Mouse (Mus musculus): ENCODE data around the gene Uba3. TPM values are rescaled to one million over a fixed set of nuclear protein-coding genes. Genes with fewer than 3 reads are reported as not detected.

Gene Uba3
- polyA plus RNA-seq, 1 experiment from 2014 or later, result 60.5 TPM

Other genes with a start within 250 kb of the Uba3 start
- not detected in 2 replicates for gene Fam19a4, start 145.2 kb downstream of the Uba3 start, polyA plus RNA-seq (2014; fragmentation: Nextera tagmentation; extraction: Ambion mirVana)
- 4.9 and 5.6 TPM in 2 replicates for gene Eogt, start 56.5 kb downstream of the Uba3 start, polyA plus RNA-seq (2014; fragmentation: Nextera tagmentation; extraction: Ambion mirVana)
- gene Tmf1, start 26.5 kb downstream of the Uba3 start, polyA plus RNA-seq (2014; fragmentation: Nextera tagmentation; extraction: Ambion mirVana), result 21.1 and 21.8 TPM in 2 replicates
- 36.4 and 38.6 TPM in 2 replicates for gene Arl6ip5, start 5.0 kb upstream of the Uba3 start, polyA plus RNA-seq (2014; fragmentation: Nextera tagmentation; extraction: Ambion mirVana)
- 0.08 TPM in 1 of 2 replicates, not detected in the other for gene Lmod3, start 47.1 kb upstream of the Uba3 start, polyA plus RNA-seq (2014; fragmentation: Nextera tagmentation; extraction: Ambion mirVana)